In the genomic region with DNA sequence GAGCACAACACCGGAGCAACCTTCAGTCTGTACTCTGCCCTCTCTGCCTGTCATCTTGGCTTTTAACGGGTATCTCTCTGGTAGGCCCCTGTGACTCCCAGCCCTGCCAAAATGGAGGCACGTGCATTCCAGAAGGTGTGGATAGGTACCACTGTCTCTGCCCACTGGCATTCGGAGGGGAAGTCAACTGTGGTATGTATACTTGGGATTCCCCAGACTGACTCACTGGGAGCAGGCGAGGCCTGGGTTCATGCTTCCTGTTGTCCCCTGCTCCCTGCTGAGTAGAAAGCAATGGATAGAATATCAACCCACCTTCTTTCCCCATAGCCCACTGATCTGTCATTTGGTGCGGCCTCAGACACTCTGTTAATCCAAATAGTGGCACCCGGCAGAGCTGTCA, we compare ENCODE assay signal across 31 mouse cellular contexts. TPM values are rescaled to one million over a fixed set of nuclear protein-coding genes. Genes with fewer than 3 reads are reported as not detected.
"Had no signal": no experiment of that assay in that cellular context is flagged by ENCODE, and none has a peak within 500 bp of the region (broad histone marks: within the 10 kb centered on the region; RNA-seq: fewer than 3 reads in every experiment).

No protein-coding gene starts in this region.

- ATAC-seq: forebrain, embryonic 13.5 days; forebrain, embryonic 14.5 days; forebrain, embryonic 15.5 days; forebrain, embryonic 16.5 days; forebrain, postnatal 0 days had no signal

- H3K36me3 ChIP-seq: embryonic facial prominence, embryonic 10.5 days; embryonic facial prominence, embryonic 12.5 days; embryonic facial prominence, embryonic 13.5 days; embryonic facial prominence, embryonic 15.5 days; forebrain, embryonic 10.5 days; forebrain, embryonic 12.5 days; forebrain, embryonic 15.5 days had no signal

- H3K9ac ChIP-seq: embryonic facial prominence, embryonic 12.5 days; embryonic facial prominence, embryonic 13.5 days; embryonic facial prominence, embryonic 15.5 days; forebrain, embryonic 12.5 days; forebrain, embryonic 13.5 days; forebrain, embryonic 15.5 days; forebrain, postnatal 0 days had no signal

- H3K27ac ChIP-seq: embryonic facial prominence, embryonic 10.5 days; embryonic facial prominence, embryonic 12.5 days; embryonic facial prominence, embryonic 13.5 days; embryonic facial prominence, embryonic 15.5 days; forebrain, embryonic 12.5 days; forebrain, embryonic 13.5 days; forebrain, embryonic 15.5 days; gastrocnemius, adult 2 months; heart, adult 2 months had no signal

- H3K4me1 ChIP-seq: forebrain, embryonic 13.5 days; forebrain, embryonic 15.5 days had no signal

- H3K4me2 ChIP-seq: embryonic facial prominence, embryonic 12.5 days; embryonic facial prominence, embryonic 13.5 days; embryonic facial prominence, embryonic 15.5 days; forebrain, embryonic 12.5 days; forebrain, embryonic 13.5 days; forebrain, embryonic 15.5 days had no signal

- H3K9me3 ChIP-seq: embryonic facial prominence, embryonic 10.5 days; embryonic facial prominence, embryonic 12.5 days; embryonic facial prominence, embryonic 13.5 days; embryonic facial prominence, embryonic 15.5 days; forebrain, embryonic 10.5 days; forebrain, embryonic 12.5 days; forebrain, embryonic 13.5 days; forebrain, embryonic 15.5 days had no signal

- H3K4me3 ChIP-seq: embryonic facial prominence, embryonic 10.5 days; embryonic facial prominence, embryonic 12.5 days; embryonic facial prominence, embryonic 13.5 days; embryonic facial prominence, embryonic 15.5 days; erythroblast, embryonic 14.5 days; forebrain, embryonic 10.5 days; forebrain, embryonic 12.5 days; forebrain, embryonic 13.5 days; forebrain, embryonic 15.5 days; gastrocnemius, adult 2 months; heart, adult 2 months had no signal

- DNase-seq: cerebellum, adult 9-10 months; cerebellum, adult 9-11 months; cerebellum, postnatal 10 days; cerebellum, postnatal 14 days; cerebellum, postnatal 25 days; cerebellum, postnatal 36 days; embryo, embryonic 11 days; forebrain, postnatal 0 days; gastrocnemius, adult 2 months; gastrocnemius, postnatal 10 days; gastrocnemius, postnatal 14 days; gastrocnemius, postnatal 25 days; heart, adult 18-20 months; heart, adult 2 months had no signal

- H3K27me3 ChIP-seq: embryonic facial prominence, embryonic 12.5 days; embryonic facial prominence, embryonic 13.5 days; embryonic facial prominence, embryonic 15.5 days; forebrain, embryonic 12.5 days; forebrain, embryonic 13.5 days; forebrain, embryonic 15.5 days had no signal

RNA-seq across cellular contexts. Expression of a gene that starts 31.3 kb away (rescaled TPM):
- total RNA-seq: common myeloid progenitor, adult 5-6 weeks; gastrocnemius, adult 18-20 months; gastrocnemius, adult 2 months; gastrocnemius, adult 8-10 months; gastrocnemius, postnatal 10 days; gastrocnemius, postnatal 14 days; gastrocnemius, postnatal 25 days; granulocyte monocyte progenitor cell, adult 5-6 weeks; heart, adult 18-20 months; heart, adult 2 months; heart, adult 8-10 months had no signal
- polyA plus RNA-seq: cortical plate, adult 2 months; erythroblast, embryonic 14.5 days; heart, adult 2 months had no signal
